Mouse (Mus musculus) urinary bladder, postnatal 10 days (tissue): ENCODE measurements around the gene Stkld1.
A peak's percentile ranks its signal among the peaks of the same experiment; 100 is the strongest.
"Not testable (repeated sequence)": the region's sequence is repeated elsewhere in the genome, so short reads cannot be mapped to it uniquely, and the experiment has no call there.

Experiments
- DNase-seq: peaks from one replicate; pipeline ENCODE4 v3.0.0; 2022; ENCODE audit warnings: low spot score

Gene Stkld1

DNA sequence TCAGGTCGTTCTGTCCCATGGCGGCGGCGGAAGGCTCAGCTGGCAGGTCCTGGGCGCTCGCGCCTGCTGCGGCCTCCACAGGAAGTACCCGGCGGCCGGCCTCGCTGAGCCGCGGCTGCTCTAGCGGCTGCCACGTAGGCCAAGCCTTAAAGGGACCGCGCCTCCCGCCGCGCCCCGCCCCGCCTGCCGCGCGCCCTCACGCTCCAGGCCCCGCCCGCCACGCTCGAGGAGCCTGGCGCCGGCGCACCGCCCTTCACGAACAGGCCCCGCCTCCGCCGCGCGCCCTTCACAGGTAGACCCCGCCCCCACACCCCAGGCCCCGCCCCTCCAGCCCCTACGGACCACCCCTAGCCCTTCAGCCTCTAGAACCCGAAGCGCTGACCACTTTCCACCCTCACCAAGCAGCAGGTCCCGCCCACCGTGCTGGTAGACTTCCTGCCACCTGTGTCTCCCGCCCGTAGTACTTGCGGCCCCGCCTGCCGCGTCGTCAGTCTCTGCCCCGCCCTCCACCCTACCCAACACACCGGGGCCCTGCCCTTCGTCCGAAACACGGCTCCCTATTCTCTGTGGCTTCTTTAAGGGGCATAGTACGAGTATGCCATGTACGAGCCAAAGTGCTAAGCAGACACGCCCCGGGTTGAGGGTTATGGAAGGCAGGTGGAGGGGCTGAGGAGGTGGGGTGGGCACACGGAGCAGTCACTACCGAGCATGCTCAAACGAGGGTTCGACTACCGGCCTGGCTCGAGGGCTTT, at the start of gene Stkld1, which contains the start of gene Surf4:
Stkld1 (plus strand) TSS at position 744 of the 752 bp plus-strand sequence.
Surf4 (minus strand) TSS at position 625 of the 752 bp plus-strand sequence.
- DNase-seq, result peak; percentile 68

- DNase-seq, result not testable (repeated sequence)
Measured at GRCm38 (mm10) chr2:26885541-26885940, 48.3 kb upstream of the Stkld1 start.

- not testable (repeated sequence) for DNase-seq
Measured at GRCm38 (mm10) chr2:26886170-26886569, 47.7 kb upstream of the Stkld1 start.

GRCm38 (mm10) chr2:26895898-26896297, 37.9 kb upstream of the Stkld1 start:
- DNase-seq, result no peak

GRCm38 (mm10) chr2:26900731-26901130, 33.1 kb upstream of the Stkld1 start:
- no peak for DNase-seq

DNA sequence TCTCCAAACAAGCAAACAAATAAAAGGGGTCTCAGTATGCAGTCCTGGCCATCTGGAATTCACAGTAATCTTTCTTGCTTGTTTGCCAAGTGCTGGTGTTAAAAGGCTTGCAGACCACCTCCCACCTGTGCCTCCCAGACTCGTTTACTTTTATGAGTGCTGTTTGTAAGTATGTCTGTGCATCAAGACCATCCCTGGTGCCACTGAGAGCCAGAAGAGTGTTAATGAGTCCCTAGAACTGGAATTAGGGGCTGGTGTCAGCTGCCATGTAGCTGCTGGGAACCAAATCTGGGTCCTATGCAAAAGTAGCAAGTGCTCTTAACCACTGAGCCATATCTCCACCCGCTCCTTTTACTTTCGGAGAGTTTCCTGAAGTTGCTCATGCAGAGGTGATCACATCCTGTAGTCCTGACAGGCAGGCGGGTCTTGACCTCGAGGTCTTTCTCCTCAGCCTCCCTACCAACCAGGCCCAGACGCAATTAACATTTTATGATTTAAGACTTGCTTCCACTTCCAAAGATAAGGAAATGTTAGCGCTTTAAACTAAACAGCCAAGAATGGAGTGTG, 31.9 kb upstream of the Stkld1 start:
- DNase-seq, result no peak

DNA sequence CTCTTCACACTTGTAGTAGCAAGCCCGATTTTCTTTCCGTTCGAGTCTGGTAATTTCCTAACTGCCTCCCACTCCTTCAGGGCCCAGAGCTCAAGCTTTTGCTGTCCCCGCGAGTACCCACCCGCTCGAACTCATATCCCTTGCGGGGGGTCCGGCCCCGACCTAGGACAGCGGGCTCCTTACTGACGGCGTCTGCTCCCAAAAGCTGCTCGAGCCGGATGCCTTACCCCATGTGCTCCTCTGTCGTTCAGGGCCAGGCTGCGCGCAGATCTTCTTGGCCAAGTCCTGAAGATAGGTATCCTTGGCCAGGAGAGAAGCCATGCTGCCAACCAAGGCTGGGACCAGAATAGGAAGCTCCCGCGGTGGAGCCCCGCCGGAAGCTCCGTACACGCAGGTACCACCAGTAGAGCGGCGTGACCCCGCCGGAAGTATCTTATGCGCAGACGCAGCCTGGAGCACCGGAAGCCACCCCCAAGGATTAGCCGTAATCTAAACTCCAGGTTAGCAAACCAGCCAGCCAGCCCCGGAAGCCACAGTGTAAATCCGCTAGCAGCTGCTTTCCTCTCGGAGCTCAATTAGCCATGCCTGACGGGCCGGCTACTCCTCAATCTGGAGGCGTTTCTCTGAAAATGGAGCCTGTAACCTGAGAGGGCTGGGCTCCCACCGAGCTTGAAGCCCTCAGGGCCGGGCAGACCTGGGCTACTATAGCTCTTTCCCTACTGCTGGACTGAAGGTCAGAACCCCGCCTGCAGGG, 31.2 kb upstream of the Stkld1 start, which contains the start of gene Surf6:
Surf6 (minus strand) TSS at position 413 of the 754 bp plus-strand sequence.
- peak; percentile 70 for DNase-seq

- no peak for DNase-seq
Measured at GRCm38 (mm10) chr2:26903311-26903710, 30.5 kb upstream of the Stkld1 start.

- DNase-seq, result peak; percentile 5
Measured at GRCm38 (mm10) chr2:26905936-26906335, 27.9 kb upstream of the Stkld1 start.

GRCm38 (mm10) chr2:26906431-26906830, 27.4 kb upstream of the Stkld1 start:
- DNase-seq, result peak; percentile 6

DNA sequence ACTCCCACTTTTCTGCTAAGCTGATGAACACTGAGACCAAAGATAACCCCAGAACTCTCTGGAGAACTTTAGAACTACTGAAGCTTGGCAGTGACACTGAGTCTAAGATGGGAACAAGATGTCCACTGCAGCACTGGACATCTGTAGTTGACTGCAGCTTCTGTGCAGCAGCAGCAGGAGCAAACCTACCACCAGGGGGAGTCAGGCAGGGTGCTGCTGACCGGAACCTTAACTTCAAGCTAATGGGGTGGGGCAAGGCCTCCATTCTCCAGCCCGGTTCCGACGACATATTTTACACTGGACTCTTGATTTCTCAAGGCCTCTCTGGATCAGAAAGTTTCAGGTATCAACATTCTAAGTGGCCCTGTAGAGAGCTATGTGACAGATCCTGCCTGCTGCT, 26.7 kb upstream of the Stkld1 start:
- DNase-seq, result peak; percentile 13

- DNase-seq, result no peak
Measured at GRCm38 (mm10) chr2:26908710-26909386, 25.0 kb upstream of the Stkld1 start.

DNA sequence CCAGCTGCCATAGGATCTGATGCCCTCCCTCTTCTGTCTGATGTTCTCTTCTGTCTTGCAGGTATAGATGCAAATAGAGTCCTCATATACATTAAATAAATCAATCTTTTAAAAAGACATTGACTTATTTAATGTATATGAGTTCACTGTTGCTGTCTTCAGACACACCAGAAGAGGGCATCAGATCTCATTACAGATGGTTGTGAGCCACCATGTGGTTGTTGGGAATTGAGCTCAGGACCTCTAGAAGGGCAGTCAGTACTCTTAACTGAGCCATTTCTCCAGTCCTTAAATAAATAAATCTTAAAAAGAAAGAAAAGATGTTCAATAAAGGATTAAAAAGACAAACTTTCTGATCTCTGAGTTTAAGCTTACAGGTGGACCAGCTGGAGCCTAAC, 24.5 kb upstream of the Stkld1 start:
- DNase-seq, result no peak

- peak; percentile 99 for DNase-seq
Measured at GRCm38 (mm10) chr2:26910124-26910993, 23.5 kb upstream of the Stkld1 start, which contains the start of the genes Med22 and Rpl7a. Gene Med22, minus strand, starts transcription at chr2:26910677. Gene Rpl7a, plus strand, starts transcription at chr2:26910764.

- DNase-seq, result no peak
Measured at GRCm38 (mm10) chr2:26910994-26911765, 22.7 kb upstream of the Stkld1 start.

- no peak for DNase-seq
Measured at GRCm38 (mm10) chr2:26912253-26912770, 21.5 kb upstream of the Stkld1 start.

GRCm38 (mm10) chr2:26913416-26914147, 20.3 kb upstream of the Stkld1 start:
- no peak for DNase-seq

- no peak for DNase-seq
Measured at GRCm38 (mm10) chr2:26914148-26914941, 19.5 kb upstream of the Stkld1 start.
